Mouse (Mus musculus) heart, adult 18-20 months (tissue): ENCODE measurements at regions not wholly inside any gene's neighbourhood (a gene's known extent, or its start where the extent isn't known, plus 50 kb on each side); places are given as distances from the start of the nearest gene placed in this dataset.

Experiments used
- DNase-seq, 2 experiments: peaks; one replicate each; pipeline ENCODE4 v3.0.0; 2021 to 2022; ENCODE audit warnings: mixed read lengths in 1 of 2

GRCm38 (mm10) chr2:160256251-160256650, 77.7 kb downstream of the Gm826 start:
- no peak for DNase-seq

DNA sequence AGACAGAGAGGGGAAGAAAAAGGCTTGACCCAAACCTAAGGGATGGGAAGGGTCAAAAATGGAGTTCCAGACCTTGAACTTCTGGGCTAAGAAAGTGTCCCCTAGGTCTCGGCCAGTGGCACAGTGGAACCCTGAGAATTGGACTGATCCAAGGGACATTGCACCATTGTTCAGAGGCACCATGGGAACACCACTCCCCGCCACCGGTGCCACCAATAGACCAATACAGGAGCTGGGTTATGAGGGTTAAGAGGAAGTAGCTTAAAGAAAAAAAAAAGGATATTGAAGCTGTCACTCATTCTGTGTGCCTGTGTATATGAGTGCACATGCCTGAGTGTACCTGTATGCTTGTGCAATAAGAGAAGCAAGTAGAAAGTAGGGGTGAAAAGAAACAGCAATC, 83.7 kb downstream of the Gm826 start:
- DNase-seq: no peak

DNA sequence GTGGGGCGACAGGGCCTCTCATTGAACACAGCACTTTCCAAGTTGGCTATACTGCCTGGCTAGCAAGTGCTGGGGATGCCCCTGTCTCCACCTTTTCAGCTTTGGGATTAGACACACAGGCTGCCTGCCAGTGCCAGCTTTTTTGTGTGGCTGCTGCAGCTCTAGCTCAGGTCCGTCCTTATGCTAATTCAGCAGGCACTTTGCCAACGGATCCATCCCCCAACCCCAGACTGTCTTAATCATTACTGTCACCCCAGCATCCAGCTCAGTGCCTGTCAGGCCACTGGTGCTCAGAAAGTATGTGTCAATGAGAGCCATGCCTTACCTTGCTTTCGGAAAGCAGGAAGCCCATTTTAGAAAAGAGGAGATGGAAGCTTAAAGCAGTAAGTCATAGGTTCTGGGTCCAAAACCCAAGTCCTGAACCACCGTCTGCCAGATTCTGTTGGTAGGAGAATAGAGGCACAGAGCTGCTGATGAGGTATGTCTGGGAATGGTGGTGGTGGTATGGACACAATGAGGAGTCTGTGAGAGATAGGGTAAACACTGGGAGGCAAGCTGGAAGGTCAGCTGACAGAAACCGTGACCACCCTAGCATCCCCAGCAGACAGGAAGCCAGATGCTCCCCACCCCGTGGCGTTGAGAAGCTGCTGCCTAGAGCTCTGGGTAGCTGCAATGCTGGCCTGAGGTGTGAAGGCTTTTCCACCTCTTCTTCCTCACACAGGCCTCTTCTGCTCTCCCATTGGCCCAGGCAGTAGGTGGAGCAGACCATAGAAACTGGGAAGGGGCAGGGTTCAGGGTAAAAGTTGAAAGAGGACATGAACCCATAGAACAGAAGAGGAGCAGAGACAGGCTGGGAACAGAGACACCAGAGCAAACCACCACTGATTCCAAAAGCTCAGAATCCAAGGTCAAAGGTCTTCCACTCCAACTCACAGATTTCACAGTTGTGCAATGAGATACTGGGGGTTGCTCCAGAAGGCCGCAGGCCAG, 84.6 kb downstream of the Gm826 start:
- no peak for DNase-seq

DNA sequence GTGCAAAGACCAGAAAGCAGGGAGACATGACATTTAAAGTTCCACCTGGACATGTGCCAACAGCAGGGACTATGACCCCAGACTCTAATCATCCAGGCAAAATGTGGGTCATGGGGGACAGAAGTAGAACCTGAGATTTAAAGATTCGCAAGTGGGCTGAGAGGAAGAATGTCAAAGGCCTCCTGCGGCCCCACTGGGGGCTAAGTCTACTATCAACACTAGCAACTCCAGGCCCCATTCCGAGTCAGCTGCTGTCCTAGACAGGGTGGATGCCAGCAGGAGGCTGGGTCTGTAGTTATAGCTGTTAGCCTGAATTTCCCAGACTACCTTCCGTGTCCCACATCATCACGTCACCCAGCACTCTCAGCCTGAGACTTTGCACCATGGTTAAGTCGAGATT, 86.7 kb downstream of the Gm826 start:
- DNase-seq: no peak

DNA sequence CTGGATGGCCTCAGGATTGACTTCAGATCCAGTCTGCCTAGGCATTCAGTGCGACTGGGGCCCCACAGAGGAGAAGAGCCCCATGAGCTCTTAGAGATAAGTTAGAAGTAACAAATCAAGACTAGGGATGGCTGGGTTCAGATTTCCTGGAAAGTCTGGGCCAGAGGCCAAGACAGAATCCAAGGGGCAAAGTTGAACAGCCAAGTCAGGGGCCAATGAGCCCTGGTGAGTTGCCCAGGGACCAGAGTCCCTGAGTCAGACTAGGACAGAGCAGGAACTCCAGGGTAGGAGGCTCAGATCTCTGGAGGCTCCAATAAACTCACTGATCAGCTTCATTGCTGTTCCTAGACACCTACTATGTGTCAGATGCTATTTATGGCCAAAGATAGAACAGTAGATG, 87.6 kb downstream of the Gm826 start:
- DNase-seq: no peak

- DNase-seq: no peak
These were observed 89.1 kb downstream of the Gm826 start for GRCm38 (mm10) chr2:160244866-160245265.

DNA sequence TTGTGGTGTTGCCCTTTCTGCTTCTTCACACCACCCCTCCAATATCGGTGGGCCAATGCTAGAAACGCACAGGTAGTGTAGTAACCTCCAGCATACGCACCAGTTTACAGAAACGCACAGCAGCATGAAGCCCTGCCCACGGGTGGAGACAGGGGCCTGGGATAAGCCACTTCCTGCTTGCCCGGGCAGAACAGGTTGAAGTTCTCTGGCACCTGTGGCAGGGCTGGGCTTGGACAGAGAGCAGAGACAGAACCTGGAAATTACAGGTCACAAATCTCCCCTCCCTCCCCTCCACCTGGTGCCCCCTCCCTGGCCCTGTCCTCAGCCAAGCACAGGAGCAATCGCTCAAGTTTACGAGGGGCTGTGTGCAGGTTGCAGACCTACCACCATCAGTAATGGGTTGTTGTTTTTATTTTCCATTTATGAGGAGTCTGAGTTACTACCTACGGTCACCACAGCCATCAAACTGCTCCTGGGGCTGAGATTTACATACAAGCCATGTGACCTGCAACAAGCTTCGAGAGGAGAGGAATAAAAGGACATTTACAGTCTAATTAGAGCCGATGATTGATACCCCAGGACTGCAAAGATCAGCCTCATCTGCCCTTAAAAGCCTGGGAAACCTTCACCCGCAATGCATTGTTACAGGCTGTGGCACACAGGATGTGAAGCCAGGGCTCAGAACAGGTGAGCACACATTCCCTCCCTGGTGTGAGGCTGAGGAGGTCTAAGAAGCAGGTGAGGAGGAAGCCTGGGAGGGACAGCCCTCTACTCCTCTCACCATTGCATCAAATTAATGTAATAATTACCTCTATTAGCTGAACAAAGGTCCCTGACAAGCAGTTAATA, 93.2 kb downstream of the Gm826 start:
- DNase-seq: no peak

- DNase-seq: no peak
These were observed 96.4 kb downstream of the Gm826 start for GRCm38 (mm10) chr2:160237436-160238104.

DNA sequence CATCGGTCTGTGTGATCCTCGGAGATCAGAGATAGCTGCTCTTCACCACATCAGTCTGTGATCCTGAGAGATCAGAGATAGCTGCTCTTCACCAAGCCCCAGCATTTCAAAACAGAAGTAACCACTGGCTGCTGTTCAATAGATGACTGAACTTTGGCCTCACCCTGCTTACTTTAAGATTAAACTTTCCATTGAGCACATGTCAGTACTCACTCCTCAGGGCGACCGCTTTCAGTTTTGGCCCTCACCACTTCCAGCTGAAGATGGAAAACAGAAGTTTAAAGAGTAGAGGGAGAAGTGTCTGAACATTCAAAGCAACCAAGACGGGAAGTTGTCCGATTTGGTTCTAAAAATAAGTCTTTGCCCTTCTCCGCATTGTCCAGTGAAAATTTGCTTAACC, 97.2 kb downstream of the Gm826 start:
- peak; percentile 44 to 69 for DNase-seq

GRCm38 (mm10) chr2:160230786-160231185, 103.2 kb downstream of the Gm826 start:
- DNase-seq: no peak

DNA sequence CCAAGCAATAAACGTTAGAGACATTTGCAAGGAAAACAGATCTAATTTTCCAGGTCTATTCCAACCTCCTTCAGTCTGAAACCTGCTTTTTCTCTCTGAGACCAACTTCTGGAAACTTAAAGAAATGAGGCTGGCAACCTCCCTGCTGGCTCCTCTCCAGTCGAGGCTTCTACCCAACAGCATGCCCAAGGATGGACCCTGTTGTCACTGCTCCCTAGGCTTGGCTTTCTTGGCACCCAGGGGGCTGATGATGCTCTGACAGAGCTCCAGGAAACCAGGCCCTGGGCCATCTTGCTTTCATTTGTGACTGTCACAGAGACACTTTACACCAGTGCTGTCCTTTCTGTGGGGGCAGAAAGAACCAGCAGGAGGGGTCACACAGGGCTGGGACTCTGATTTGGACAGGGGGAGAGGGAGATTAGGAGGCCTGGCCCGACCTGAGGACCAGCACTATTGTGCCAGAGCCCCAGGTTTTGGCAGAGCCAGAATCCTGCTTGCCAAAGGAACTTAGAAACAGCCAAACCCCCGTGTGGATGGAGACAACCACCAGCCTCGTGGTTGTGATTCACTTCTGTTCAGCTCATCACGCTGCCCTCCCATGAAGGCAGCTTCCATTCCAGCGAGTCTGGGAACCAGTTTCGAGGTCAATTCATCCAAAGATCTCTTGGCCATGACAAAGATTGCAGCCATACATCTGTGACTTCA, 105.5 kb downstream of the Gm826 start:
- DNase-seq: no peak

GRCm38 (mm10) chr2:160225450-160225849, 108.5 kb downstream of the Gm826 start:
- peak; percentile 29 to 63 for DNase-seq

DNA sequence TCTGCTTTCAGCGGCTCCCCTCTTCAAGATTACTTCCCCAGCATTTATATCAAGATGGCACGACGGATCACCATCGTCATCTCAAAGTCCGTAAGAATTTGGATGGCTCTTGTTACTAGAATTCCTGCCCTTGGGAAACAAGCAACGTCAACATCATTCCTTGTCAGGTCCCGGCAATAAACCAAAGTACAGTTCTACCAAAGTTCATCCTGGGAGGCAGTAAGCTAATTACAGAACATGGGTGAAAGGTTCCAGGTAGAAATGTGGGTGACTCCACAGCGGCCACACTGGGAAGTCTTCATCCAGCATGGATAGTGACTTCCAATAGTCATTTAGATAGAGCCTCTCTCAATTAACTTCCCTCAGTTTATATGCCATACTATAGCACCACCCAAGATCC, 110.6 kb downstream of the Gm826 start:
- no peak for DNase-seq

GRCm38 (mm10) chr2:160221772-160222171, 112.2 kb downstream of the Gm826 start:
- DNase-seq: no peak

- no peak for DNase-seq
These were observed 113.4 kb downstream of the Gm826 start for GRCm38 (mm10) chr2:160220562-160221021.

DNA sequence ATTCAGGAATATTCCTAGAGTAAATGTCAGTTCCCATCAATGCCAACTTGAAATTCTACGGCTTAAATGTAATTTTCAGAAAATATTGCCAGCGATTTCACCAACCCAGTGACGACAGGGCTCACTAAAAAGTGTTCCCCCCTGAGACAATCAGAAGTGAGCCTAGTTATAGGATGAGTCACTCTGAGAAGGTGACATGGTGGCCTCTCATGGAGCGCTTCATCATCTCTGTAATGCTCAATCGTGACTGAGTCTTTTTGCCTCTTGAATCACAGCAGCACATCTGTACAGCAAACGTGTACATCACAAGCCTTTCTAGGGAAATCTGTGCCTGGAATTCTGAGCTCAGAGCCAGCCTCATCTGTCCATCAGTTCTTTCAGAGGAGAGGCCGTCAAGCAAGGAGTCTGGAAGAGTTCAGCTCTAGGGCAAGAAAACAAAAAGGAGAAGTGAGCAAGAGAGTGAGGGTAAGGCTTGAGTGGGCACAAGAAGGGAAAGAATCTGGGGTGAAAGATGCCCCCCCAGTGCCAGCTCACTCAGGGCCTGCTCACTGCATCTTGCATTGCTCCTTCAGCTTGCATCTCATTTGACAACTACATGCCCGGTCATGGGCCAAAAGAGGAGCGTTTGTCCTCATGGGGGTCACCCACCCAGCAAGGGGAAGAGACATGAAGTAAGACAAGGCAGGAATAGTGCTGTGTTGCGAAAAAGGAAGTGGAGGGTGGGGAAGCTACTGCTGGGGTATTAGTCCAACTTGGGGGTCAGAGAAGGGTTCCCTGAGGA, 119.7 kb downstream of the Gm826 start:
- DNase-seq: peak; percentile 13 to 47

GRCm38 (mm10) chr2:160210507-160210906, 123.5 kb downstream of the Gm826 start:
- DNase-seq: peak in 1 of 2 experiments; percentile 22

GRCm38 (mm10) chr2:160209589-160210264, 124.2 kb downstream of the Gm826 start:
- no peak for DNase-seq

DNA sequence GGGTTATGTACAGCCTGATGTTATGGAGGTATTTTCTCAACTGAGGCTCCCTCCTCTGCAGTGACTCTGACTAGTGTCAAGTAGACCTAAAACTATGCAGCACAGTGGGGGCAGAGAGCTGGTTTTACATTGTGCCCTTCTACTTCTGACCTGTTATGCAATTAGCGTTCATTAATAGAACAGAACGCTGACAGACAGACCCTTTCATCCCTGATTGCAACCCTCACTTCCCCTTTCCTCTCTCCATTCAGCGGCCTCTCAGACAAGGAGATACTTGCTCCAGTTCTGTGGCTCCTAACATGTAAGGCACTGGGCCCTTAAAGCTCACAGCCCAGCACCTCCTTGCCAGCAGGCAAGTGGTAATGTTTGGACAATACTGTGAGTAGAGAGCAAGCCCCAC, 125.7 kb downstream of the Gm826 start:
- DNase-seq: no peak

- no peak for DNase-seq
These were observed 126.7 kb downstream of the Gm826 start for GRCm38 (mm10) chr2:160207226-160207625.
